Mouse (Mus musculus): ENCODE measurements at regions not wholly inside any gene's neighbourhood (a gene's known extent, or its start where the extent isn't known, plus 50 kb on each side); places are given as distances from the start of the nearest gene placed in this dataset.
"Not testable (repeated sequence)": the region's sequence is repeated elsewhere in the genome, so short reads cannot be mapped to it uniquely, and the experiment has no call there.

GRCm38 (mm10) chr2:57183108-57183507 lies 54.3 kb upstream of the Gpd2 start:
- TF ChIP-seq POLR2A (IDR thresholded peaks at IDR 0.05; ENCODE audit: control insufficient read depth in 1 of 2, insufficient read depth in 1 of 2, low read depth in 1 of 2, low read length in 2 of 2, poor library complexity in 1 of 2); ZC3H11A (IDR thresholded peaks at IDR 0.05; ENCODE audit: low read depth, low read length); MEF2A (IDR thresholded peaks at IDR 0.05; ENCODE audit: extremely low read depth, insufficient replicate concordance, low read depth, low read length, poor library complexity, severe bottlenecking); BHLHE40 (IDR thresholded peaks at IDR 0.05; ENCODE audit: borderline replicate concordance, low read depth, low read length); CTCF (IDR thresholded peaks at IDR 0.05 in 2 of 3, conservative IDR thresholded peaks at IDR 0.05 in 1 of 3; ENCODE audit: control insufficient read depth in 1 of 3, insufficient read depth in 1 of 3, low read depth in 2 of 3, low read length in 3 of 3, poor library complexity in 1 of 3, severe bottlenecking in 1 of 3); KAT2A (conservative IDR thresholded peaks at IDR 0.05; ENCODE audit: low read depth, low read length); POLR2AphosphoS2 (IDR thresholded peaks at IDR 0.05; ENCODE audit: low read length); ZMIZ1 (IDR thresholded peaks at IDR 0.05; ENCODE audit: low read depth, low read length); EP300 (IDR thresholded peaks at IDR 0.05; ENCODE audit: low read depth in 1 of 2, low read length in 2 of 2); MAFK (IDR thresholded peaks at IDR 0.05; ENCODE audit: borderline replicate concordance, low read depth, low read length); RAD21 (IDR thresholded peaks at IDR 0.05; ENCODE audit: low read depth, low read length); E2F4 (IDR thresholded peaks at IDR 0.05; ENCODE audit: borderline replicate concordance, low read depth, low read length): not testable (repeated sequence)
